Mouse (Mus musculus) hematopoietic multipotent progenitor cell, adult 10-12 weeks (in vitro differentiated cells): Measurements from ENCODE around the gene N6amt1. TPM values are rescaled to one million over a fixed set of nuclear protein-coding genes. Genes with fewer than 3 reads are reported as not detected.

Experiments used
- polyA plus RNA-seq: library from polyadenylated mRNA; stranded (reverse); fragments of >175 nt; gene quantifications from 2 replicates; pipeline ENCODE4 v1.2.3, GENCODE M21; 2012; ENCODE audit warnings: low replicate concordance

The N6amt1 gene
- polyA plus RNA-seq = 2.6 and 5.3 TPM in 2 replicates

GRCm38 (mm10) chr16:87354075-87354583, at the start of gene N6amt1:
Gene N6amt1 (plus strand): TSS chr16:87354185.

Other genes with a start within 250 kb of the N6amt1 start
- 1.5 and 2.2 TPM in 2 replicates for gene Ltn1, start 78.4 kb downstream of the N6amt1 start, polyA plus RNA-seq
- gene Rwdd2b, start 86.4 kb downstream of the N6amt1 start, polyA plus RNA-seq = 1.2 and 1.6 TPM in 2 replicates
- 8.3 and 26.4 TPM in 2 replicates for gene Usp16, start 100.5 kb downstream of the N6amt1 start, polyA plus RNA-seq
- gene Cct8, start 141.7 kb downstream of the N6amt1 start, polyA plus RNA-seq = 29.1 and 35.0 TPM in 2 replicates
- not detected in 2 replicates for gene Map3k7cl, start 199.1 kb downstream of the N6amt1 start, polyA plus RNA-seq